Mouse (Mus musculus) stomach, embryonic 16.5 days (tissue): ENCODE data around the gene Zbtb45. TPM values are rescaled to one million over a fixed set of nuclear protein-coding genes. Genes with fewer than 3 reads are reported as not detected.

Experiments used
- ATAC-seq: fragments of 200-750 bp; cut with Nextera tagmentation; 2 replicates; pipeline ENCODE4 v1.8.0; 2017; ENCODE audit warnings: moderate number of reproducible peaks, moderate TSS enrichment; ENCODE audit not compliant: insufficient read depth, low FRiP score
- H3K27ac ChIP-seq: fragments of 300-500 bp; sonication (generic); 2 replicates; pipeline ENCODE4 v1.5.1; 2014; ENCODE audit warnings: low read length
- H3K27me3 ChIP-seq: fragments of 300-500 bp; sonication (generic); 2 replicates; pipeline ENCODE4 v1.6.1; 2014; ENCODE audit warnings: low read length, control low read depth, mixed read lengths; ENCODE audit not compliant: control insufficient read depth, insufficient read depth
- H3K36me3 ChIP-seq: fragments of 300-500 bp; sonication (generic); 2 replicates; pipeline ENCODE4 v1.6.1; 2014; ENCODE audit warnings: low read length; ENCODE audit not compliant: control insufficient read depth, insufficient read depth
- H3K4me1 ChIP-seq: fragments of 300-500 bp; sonication (generic); 2 replicates; pipeline ENCODE4 v1.6.1; 2014; ENCODE audit warnings: low read length, control low read depth, mixed read lengths; ENCODE audit not compliant: control insufficient read depth, insufficient read depth
- H3K4me2 ChIP-seq: fragments of 300-500 bp; sonication (generic); 2 replicates; pipeline ENCODE4 v1.6.1; 2014; ENCODE audit warnings: low read depth, low read length, mixed read lengths
- H3K4me3 ChIP-seq: fragments of 300-500 bp; sonication (generic); replicated peaks from 2 replicates; pipeline ENCODE4 v1.5.1; 2014; ENCODE audit warnings: mild to moderate bottlenecking, low read length
- H3K9ac ChIP-seq: fragments of 300-500 bp; sonication (generic); 2 replicates; pipeline ENCODE4 v1.6.1; 2014; ENCODE audit warnings: low read length
- H3K9me3 ChIP-seq: fragments of 300-500 bp; sonication (generic); replicated peaks from 2 replicates; pipeline ENCODE4 v1.6.1; 2016; ENCODE audit warnings: low read length, control low read depth; ENCODE audit not compliant: control insufficient read depth
- WGBS: fragments of 180-500 bp; shearing (Covaris S2); extraction: QIAGEN DNeasy Blood & Tissue Kit; methylation state at CpG from one replicate; pipeline ENCODE4 v1.1.7; 2014; 5-methylcytosine and 5-hydroxymethylcytosine counted together
- polyA plus RNA-seq: library from polyadenylated mRNA; unstranded; fragments of >200 nt; fragmentation: Nextera tagmentation; extraction: Ambion mirVana; gene quantifications from 2 replicates; pipeline ENCODE4 v1.2.1, GENCODE M21; 2015

Gene Zbtb45
- polyA plus RNA-seq, 1 experiment from 2014 or later: 18.4 TPM

DNA sequence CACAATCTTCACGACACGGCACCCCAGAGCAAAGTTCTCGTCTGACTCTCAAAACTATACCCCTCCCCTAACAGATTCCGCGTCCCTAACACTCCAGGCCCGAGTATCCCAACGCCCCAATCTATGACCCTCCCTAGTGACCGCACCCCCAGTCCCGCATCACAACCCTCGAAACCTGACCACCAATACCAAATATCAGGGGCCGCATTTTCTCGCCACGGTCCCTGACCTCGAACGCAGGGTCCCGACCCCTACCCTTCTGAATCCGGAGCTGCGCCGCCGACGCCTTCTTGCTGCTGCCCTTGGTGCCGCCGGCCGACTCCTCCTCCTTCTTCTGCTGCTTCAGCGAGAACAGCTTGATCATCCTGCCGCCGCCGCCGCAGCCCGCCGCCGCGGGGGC, 27.5 kb upstream of the Zbtb45 start:
- WGBS: 0% methylated on average over 32 of the region's 33 CpGs
- H3K9ac ChIP-seq: peak overlapping the region; percentile 97
- no peaks in the 10 kb centered on the region for H3K27me3 ChIP-seq
- H3K4me3 ChIP-seq: peak overlapping the region; percentile 81
- H3K9me3 ChIP-seq: no peaks in the 10 kb centered on the region
- peaks cover 9% of the 10 kb centered on the region for H3K36me3 ChIP-seq
- no peak for ATAC-seq
- peak overlapping the region; percentile 90 for H3K4me2 ChIP-seq
- H3K27ac ChIP-seq: peak overlapping the region; percentile 99
- peaks cover 35% of the 10 kb centered on the region for H3K4me1 ChIP-seq

DNA sequence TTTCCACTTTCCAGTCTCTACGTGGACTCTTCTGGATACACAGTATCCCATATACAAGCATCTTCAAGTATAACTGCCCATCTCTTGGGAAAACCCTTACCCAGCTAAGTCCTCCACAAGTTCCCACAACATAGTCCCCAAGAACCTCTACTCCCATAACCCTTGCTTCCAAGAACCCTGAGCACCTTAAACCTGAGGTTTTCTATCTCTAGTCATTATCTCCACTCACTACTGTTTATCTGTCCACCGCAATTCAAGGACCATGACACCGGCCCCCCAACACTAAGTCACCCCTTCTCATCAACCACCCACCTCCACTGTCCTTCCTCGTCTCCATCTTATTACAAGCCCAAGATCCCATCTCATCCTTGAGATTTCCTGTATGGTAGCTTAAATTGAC, 27.0 kb upstream of the Zbtb45 start:
- peaks cover 35% of the 10 kb centered on the region for H3K4me1 ChIP-seq
- ATAC-seq: no peak
- peak overlapping the region; percentile 97 for H3K9ac ChIP-seq
- H3K9me3 ChIP-seq: no peaks in the 10 kb centered on the region
- H3K36me3 ChIP-seq: peaks cover 11% of the 10 kb centered on the region
- H3K27me3 ChIP-seq: no peaks in the 10 kb centered on the region
- H3K4me2 ChIP-seq: peak overlapping the region; percentile 90
- peak overlapping the region; percentile 81 for H3K4me3 ChIP-seq
- 26% methylated on average over 4 of the region's 4 CpGs for WGBS
- H3K27ac ChIP-seq: peak overlapping the region; percentile 99

DNA sequence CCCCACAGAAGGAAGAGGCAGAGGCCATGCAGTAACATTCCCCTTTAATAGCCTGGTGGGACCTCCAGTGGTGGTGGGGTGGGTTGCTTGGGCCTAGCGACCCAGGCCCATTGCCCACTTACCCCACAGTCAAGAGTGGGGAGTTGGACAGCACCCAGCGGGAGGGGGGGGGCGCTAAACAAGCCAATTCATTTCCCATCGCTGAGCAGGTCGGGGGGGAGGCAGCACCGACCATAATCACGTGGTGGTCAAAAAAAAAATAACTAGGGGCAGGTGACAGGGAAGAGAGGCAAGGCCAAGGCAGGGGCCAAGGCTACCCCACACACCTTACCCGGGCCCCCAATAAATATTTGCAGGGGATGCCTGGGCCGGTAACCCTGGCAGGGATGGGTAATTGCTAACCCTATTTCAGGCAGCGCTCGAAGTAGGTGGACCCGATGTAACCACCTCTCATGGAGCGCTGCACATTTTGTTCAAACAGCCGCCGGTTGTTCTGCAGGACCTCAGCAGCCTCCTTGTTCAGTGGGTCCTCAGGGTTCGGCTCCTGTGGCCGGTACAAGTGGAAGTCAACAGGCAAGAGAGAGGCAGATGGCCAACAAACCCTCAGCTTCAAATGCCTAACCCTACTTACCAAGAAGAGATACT, 25.5 kb upstream of the Zbtb45 start:
- Histone ChIP-seq H3K4me3 (no peak overlapping the region), H3K9ac (peak overlapping the region; percentile 59), H3K36me3 (peaks cover 20% of the 10 kb centered on the region), H3K9me3 (no peaks in the 10 kb centered on the region), H3K27ac (peak overlapping the region; percentile 82), H3K4me2 (peak overlapping the region; percentile 40; the same call in 1 of the 2 replicates), H3K4me1 (peaks cover 35% of the 10 kb centered on the region), H3K27me3 (no peaks in the 10 kb centered on the region)
- no peak for ATAC-seq
- WGBS: 79% methylated on average over 17 of the region's 17 CpGs

DNA sequence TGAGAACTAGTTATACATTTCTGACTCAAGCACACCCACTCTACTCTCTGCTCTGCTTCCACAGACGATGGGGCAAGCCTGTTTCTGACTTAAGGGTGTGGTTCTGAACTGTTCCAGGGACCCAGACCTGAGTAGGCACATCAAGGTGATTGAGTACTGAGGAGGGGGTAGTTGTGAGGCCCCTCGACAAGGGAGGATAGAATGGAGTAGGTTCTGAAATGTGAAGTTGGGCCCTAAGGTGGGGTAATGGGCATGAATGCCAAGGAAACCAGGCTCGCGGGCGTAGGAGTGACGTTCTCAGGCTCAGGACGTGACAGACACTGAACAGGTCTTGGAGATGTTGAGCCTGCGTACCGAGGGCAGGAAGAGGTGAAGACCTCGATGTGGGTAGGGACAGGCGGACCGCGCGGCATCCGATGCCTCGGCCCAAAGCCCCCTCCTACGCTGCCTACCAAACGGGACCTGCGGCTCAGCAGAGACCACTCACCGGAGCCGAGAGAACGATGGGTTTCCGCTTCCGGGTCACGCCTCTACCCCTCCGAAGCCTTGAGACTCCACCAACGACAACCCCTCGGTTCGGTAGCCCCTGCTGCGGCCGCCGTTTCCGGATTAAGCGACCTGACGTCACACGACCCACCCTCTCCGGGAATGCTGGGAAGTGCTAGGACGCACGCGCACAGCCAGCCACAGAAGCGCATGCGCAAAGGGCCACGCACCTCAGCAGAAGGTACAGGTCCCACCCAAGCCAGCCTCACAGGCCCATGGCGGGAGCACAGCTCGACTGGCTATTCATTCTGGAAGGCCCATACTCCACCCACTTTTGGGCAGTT, 24.5 kb upstream of the Zbtb45 start, which contains the start of gene Chmp2a:
TSS of gene Chmp2a (minus strand) at position 660 of the 830 bp plus-strand sequence.
- Histone ChIP-seq H3K4me3 (peak within 1 kb of the TSS; percentile 71), H3K36me3 (peaks cover 29% of the 10 kb centered on the region), H3K27me3 (no peaks in the 10 kb centered on the region), H3K9me3 (no peaks in the 10 kb centered on the region), H3K4me2 (peak within 1 kb of the TSS; percentile 87), H3K4me1 (peaks cover 34% of the 10 kb centered on the region), H3K27ac (peak within 1 kb of the TSS; percentile 93), H3K9ac (peak within 1 kb of the TSS; percentile 87)
- WGBS: under 1% methylated on average over 45 of the region's 45 CpGs
- peak; percentile 82 for ATAC-seq

DNA sequence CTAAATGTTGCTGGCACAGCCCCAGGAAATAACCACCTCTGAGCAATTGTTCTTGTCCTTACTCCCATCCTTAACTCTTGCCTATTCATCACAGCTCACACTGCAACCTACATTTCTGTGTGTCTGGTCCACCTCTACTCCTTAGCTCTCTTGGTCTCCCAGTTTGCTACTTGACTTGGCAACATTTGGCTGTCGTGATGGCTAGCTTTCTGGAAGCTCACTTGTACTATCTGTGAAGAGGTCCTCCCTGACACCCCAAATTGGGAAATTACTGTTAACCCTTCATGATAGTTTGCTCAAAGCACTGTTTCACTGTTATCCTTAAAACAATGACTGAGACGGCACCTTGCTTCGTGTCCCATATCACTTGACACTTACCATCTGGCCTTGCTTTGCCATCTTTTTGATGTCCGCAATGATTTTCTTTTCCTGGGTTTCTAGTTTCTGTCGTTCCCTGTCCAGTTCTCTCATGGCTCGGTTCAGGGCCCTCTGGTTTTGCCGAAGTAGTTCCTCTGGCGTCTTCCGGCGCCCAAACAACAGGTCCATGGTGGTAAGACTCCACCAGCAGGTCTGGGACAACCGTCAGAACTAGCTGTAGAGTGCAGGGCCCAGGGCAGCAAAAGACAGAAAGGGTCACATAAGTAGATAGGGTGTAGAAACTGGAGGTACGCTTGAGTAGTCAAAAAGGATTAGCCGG, 23.8 kb upstream of the Zbtb45 start:
- H3K4me2 ChIP-seq: peak overlapping the region; percentile 87
- no peak for ATAC-seq
- peak overlapping the region; percentile 87 for H3K9ac ChIP-seq
- WGBS: 38% methylated on average over 13 of the region's 13 CpGs
- peak overlapping the region; percentile 71 for H3K4me3 ChIP-seq
- no peaks in the 10 kb centered on the region for H3K9me3 ChIP-seq
- H3K4me1 ChIP-seq: peaks cover 29% of the 10 kb centered on the region
- H3K27ac ChIP-seq: peak overlapping the region; percentile 93
- H3K27me3 ChIP-seq: no peaks in the 10 kb centered on the region
- peaks cover 37% of the 10 kb centered on the region for H3K36me3 ChIP-seq

DNA sequence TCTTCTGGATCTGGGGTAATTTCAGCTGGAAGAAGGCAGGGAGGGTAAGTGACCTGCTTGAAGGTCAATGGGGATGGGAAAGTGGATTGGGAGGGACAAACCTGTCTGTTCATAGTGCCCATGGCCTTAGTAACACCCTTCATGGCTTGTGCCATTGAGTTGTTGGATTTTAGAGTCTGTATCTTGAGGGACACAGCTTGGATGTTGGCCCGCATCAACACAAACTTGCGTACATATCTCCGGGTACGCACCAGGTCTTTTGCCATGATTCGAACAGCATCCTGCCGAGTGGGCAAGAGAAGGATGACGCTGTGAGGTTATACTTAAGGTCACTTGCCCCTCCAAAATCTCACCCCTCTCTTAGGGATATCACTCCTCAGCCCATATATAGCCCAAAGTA, 22.7 kb upstream of the Zbtb45 start:
- Histone ChIP-seq H3K27me3 (no peaks in the 10 kb centered on the region), H3K4me1 (peaks cover 29% of the 10 kb centered on the region), H3K4me2 (no peak overlapping the region), H3K27ac (no peak overlapping the region), H3K36me3 (peaks cover 45% of the 10 kb centered on the region), H3K4me3 (no peak overlapping the region), H3K9ac (no peak overlapping the region), H3K9me3 (no peaks in the 10 kb centered on the region)
- 85% methylated on average over 7 of the region's 7 CpGs for WGBS
- ATAC-seq: no peak

DNA sequence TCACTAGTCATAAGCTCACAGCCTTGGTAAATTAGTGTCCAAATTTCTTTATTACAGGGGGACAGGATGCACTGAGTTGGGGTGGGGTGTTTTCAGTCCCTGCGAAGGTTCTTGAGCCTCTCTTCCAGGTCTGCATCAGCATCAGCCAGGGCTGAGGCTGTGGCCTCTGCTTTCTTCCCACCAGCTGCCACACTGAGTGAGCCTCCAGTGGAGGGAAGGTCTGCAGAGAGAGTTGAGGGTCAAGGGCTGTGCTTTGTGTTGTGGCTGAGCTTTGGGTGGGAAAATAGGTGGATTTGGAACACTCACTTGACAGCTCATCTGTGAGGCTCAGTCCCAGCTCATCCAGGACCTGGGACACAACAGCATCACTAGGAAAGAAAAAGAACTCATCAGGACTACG, 22.1 kb upstream of the Zbtb45 start:
- Histone ChIP-seq H3K4me3 (no peak overlapping the region), H3K9ac (no peak overlapping the region), H3K4me1 (peaks cover 30% of the 10 kb centered on the region), H3K4me2 (no peak overlapping the region), H3K36me3 (peaks cover 48% of the 10 kb centered on the region), H3K27ac (no peak overlapping the region), H3K27me3 (no peaks in the 10 kb centered on the region), H3K9me3 (no peaks in the 10 kb centered on the region)
- ATAC-seq: no peak
- WGBS: 66% methylated on average over 2 of the region's 2 CpGs

DNA sequence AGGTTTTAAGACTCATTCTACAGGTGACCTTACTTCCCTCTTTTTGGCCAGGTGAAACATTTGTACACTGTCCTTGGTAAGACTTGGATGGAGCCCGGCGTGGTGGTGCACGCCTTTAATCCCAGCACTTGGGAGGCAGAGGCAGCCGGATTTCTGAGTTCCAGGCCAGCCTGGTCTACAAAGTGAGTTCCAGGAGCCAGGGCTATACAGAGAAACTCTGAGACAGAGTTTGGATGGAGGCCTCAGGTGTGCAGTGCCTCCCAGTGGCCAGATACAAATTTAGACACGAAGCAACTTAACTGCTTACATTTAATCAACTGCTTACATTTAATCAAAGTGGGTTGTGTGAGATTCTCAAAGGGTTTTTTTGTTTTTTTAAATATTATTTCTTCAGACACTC, 21.2 kb upstream of the Zbtb45 start:
- H3K27ac ChIP-seq: no peak overlapping the region
- peaks cover 28% of the 10 kb centered on the region for H3K4me1 ChIP-seq
- WGBS: 67% methylated on average over 5 of the region's 5 CpGs
- no peak overlapping the region for H3K9ac ChIP-seq
- no peaks in the 10 kb centered on the region for H3K27me3 ChIP-seq
- no peak overlapping the region for H3K4me3 ChIP-seq
- peaks cover 49% of the 10 kb centered on the region for H3K36me3 ChIP-seq
- H3K4me2 ChIP-seq: no peak overlapping the region
- H3K9me3 ChIP-seq: no peaks in the 10 kb centered on the region
- no peak for ATAC-seq

DNA sequence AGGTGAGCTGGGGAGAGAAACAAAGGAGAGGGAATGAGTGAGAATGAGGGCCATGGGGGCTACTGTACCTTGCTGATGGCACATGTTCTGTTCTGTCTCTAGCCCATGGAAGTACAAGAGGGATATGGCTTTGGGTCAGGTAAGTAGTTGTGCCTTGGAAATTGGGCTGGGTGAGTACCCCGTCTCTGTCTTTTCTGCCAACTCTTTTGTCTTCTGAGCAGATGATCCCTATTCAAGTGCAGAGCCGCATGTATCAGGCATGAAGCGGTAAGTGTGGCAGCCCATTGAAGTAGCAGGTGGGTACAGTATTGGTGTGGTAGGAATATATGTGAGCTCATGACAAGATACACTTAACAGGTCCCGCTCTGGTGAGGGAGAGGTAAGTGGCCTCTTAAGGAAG, 19.2 kb upstream of the Zbtb45 start:
- Histone ChIP-seq H3K9ac (0 out of 2 replicates have a peak overlapping the region, but pooled peaks have one; percentile 26), H3K4me1 (peaks cover 26% of the 10 kb centered on the region), H3K27me3 (no peaks in the 10 kb centered on the region), H3K9me3 (no peaks in the 10 kb centered on the region), H3K4me3 (no peak overlapping the region), H3K4me2 (no peak overlapping the region), H3K36me3 (peaks cover 47% of the 10 kb centered on the region), H3K27ac (no peak overlapping the region)
- no peak for ATAC-seq
- 96% methylated on average over 4 of the region's 4 CpGs for WGBS
